Mouse (Mus musculus) gastrocnemius, postnatal 4 days (tissue): ENCODE data around the gene Hsf4. TPM values are rescaled to one million over a fixed set of nuclear protein-coding genes. Genes with fewer than 3 reads are reported as not detected.
A peak's percentile ranks its signal among the peaks of the same experiment; 100 is the strongest.
"Not testable (repeated sequence)": the region's sequence is repeated elsewhere in the genome, so short reads cannot be mapped to it uniquely, and the experiment has no call there.

Experiments used
- DNase-seq, 2 experiments: peaks; one replicate each; pipeline ENCODE4 v3.0.0; 2021 to 2022; ENCODE audit warnings: low spot score in 2 of 2, mixed read lengths in 2 of 2
- long read RNA-seq, 2 experiments: library from polyadenylated mRNA; stranded (forward); transcript quantifications; one replicate each; pipeline ENCODE4 v2.0.0; 2021
- total RNA-seq, 2 experiments: library from RNA; stranded (reverse); gene quantifications; 2 replicates each; pipeline ENCODE4 v1.2.3; 2021

Hsf4 gene
- under 1 TPM; 0.21 to 0.29 TPM for total RNA-seq
- long read RNA-seq, experiment 1, result 0 reads
- long read RNA-seq, experiment 2, result 0 reads

- no peak for DNase-seq
Observed at GRCm38 (mm10) chr8:105269461-105269947, at the start of gene Hsf4. Gene Hsf4, plus strand, starts transcription at chr8:105269801.

- no peak for DNase-seq
Observed at GRCm38 (mm10) chr8:105223850-105224249, 45.8 kb upstream of the Hsf4 start.

GRCm38 (mm10) chr8:105224413-105225271, 45.0 kb upstream of the Hsf4 start, which contains the start of gene D230025D16Rik:
Gene D230025D16Rik, plus strand, starts transcription at chr8:105225145.
- DNase-seq, result peak; percentile 94 to 97

DNA sequence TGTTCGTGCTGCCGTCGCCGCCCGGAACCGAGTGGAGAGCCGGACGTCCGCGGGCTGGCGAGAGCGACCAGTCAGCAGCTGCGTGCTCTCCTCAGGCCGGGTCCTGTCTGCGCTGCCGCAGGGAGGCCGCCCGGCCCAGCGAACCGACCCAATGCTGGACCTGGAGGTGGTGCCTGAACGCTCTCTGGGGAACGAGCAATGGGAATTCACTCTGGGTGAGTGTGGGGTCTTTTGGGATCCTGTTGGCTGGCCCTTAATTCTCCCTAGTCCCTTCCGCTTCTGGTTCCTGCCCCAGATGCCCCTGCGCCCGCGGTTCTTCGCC, 44.4 kb upstream of the Hsf4 start:
- DNase-seq, result no peak

GRCm38 (mm10) chr8:105225917-105226316, 43.7 kb upstream of the Hsf4 start:
- DNase-seq, result no peak

DNA sequence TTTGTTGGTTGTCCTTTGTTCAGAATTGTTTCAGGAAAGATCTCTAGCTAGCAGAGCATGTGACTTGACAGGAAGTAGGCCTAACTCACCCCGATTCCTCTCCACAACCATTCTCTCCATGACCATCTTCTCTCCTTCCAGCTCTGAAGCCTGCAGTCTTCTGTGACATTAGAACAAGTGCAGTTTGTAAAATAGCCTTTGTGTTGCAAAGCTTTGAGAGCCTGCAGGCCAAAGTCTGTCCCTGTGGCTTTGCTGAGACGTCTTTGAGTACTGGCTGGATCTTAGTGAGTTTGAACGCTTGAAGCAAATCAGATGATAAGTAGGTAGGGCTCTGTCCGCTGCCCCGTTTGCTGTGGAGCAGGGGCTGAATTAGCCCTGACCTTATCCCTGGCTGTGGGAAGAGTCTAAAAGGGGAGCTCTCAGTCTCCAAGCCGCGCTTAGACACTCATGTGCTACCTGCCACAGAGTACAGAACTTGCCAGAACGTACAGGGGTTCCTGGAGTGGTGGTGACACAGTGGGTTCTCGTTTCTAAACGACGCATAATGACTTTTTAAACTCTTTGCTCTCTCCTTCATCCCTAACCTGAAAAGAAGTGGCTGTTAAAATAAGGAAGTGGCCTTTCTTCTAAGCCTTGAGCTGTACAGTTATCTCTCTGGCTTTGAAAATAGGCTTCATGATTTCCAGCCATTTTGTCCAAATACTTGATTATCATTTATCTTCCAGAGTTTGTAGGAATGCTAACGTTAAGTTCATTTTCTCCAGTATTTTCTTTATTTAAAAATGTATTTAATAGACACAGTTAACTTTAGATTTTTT, 37.9 kb upstream of the Hsf4 start:
- no peak for DNase-seq

GRCm38 (mm10) chr8:105232321-105232693, 37.3 kb upstream of the Hsf4 start:
- not testable (repeated sequence) for DNase-seq

GRCm38 (mm10) chr8:105233126-105233935, 36.3 kb upstream of the Hsf4 start:
- no peak for DNase-seq

DNA sequence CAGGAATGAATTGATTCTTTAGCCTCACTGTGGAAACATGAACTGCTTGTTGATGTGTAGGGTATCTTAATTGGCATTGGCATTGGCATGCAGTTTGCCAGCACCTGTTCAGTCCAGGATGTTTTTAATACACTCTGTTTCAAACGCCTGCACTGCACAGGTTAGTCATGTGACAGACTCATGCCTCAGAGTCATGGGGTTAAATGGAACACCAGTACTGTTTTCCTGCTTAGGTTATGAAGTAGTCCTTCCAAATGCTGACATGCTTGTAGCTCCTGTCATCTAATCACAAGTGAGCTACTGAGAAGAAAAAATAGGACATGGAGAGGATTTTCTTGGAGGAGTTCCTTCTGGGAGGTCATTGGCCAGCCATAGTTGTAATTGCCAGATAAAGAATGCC, 34.4 kb upstream of the Hsf4 start:
- no peak for DNase-seq

DNA sequence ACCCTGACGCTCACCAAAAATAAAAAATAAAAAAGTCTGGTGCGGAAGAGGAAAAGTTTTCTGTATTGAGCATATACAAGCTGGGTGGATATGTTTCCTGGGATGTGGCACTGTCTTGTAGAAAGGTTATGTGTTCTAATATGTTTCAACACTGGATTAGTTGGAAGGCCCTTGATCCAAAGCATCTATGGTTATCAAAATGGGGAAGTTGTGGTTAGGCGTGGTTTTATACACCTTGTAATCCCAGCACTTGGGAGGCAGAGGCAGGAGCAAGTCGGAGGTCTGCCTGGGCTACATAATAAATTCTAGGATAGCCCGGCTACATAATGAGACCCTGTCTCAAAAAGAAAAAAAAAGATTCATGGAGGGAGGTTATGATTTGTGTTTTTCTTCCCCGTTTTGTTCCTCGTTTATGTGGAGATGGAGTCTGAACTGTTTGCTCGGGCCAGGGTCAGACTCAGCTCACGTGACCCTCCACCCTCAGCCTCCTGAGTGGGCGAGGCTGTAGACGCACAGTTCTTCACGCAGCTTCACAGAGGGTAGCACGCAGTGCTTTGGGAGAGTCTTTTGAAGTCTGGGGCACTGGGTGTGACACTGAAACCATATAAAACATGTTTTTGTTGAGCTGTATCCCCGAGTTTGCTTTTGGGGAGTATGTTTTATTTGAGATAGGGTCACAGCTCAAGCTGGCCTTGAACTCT, 32.0 kb upstream of the Hsf4 start:
- DNase-seq, result no peak

GRCm38 (mm10) chr8:105241016-105241415, 28.6 kb upstream of the Hsf4 start:
- DNase-seq, result no peak

- no peak for DNase-seq
Observed at GRCm38 (mm10) chr8:105251954-105252353, 17.6 kb upstream of the Hsf4 start.

GRCm38 (mm10) chr8:105252680-105253537, 16.7 kb upstream of the Hsf4 start:
- DNase-seq, result no peak

- DNase-seq, result no peak
Observed at GRCm38 (mm10) chr8:105253766-105254151, 15.8 kb upstream of the Hsf4 start.

DNA sequence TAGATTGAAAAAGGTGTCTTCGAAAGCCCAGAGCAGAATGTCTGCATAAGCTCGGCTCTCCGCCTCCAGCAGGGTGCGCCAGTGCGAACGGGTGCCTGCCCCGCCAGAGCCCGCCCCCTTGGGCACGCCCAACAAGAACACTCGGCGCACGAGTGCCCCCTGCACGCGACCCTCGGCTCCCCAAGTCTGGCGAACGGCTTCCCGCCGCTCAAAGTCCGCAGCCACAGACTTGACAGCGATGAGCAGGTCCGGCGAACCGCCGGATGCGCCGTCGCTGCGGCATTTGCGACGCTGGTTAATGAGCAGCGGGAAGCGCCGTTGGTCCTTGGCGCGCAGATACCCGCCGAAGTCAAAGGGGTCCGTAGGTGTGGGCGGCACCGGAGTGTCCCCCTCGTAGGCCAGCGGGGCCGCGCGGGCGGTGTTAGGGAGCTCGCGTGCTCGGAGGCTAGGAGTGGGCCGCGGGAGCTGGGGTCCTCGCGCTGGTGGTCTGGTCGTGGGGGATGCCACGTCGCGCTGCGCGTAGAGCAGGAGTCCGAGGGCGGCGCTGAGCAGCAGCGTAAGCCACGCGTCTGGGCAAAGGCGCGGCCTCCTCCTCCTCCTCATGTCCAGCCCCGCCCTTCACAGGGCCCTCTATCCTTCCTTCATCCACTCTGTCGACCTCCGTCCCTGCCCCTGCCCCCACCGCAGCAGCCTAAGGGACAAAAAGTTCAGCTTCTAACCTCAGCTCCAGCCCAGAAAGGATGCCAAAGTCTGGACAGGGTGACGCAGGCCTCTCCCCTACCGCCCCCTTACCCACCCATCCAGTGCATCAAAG, 15.2 kb upstream of the Hsf4 start:
- peak; percentile 91 to 95 for DNase-seq

DNA sequence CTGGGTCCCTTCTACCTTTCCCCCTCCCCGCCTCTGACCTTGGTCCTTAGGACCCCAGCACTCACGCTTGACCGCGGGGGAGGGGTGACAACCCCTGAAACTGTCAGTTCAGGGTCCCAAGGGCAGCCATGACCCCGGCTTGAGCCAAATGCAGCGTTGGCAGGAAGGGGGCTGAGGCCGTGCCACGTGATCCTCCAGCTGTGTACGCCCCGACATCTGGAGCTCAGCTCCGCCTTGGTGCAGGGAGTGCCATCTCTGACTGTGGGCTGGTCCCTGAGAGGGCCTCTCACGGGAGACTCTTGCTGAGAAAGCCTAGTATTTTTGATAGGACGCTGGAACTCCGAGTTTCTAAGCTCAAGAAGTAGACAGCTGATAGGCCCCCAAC, 14.6 kb upstream of the Hsf4 start, which contains the start of gene B3gnt9:
Gene B3gnt9, minus strand, starts transcription at position 188 of the 385 bp plus-strand sequence.
- peak; percentile 74 to 87 for DNase-seq

DNA sequence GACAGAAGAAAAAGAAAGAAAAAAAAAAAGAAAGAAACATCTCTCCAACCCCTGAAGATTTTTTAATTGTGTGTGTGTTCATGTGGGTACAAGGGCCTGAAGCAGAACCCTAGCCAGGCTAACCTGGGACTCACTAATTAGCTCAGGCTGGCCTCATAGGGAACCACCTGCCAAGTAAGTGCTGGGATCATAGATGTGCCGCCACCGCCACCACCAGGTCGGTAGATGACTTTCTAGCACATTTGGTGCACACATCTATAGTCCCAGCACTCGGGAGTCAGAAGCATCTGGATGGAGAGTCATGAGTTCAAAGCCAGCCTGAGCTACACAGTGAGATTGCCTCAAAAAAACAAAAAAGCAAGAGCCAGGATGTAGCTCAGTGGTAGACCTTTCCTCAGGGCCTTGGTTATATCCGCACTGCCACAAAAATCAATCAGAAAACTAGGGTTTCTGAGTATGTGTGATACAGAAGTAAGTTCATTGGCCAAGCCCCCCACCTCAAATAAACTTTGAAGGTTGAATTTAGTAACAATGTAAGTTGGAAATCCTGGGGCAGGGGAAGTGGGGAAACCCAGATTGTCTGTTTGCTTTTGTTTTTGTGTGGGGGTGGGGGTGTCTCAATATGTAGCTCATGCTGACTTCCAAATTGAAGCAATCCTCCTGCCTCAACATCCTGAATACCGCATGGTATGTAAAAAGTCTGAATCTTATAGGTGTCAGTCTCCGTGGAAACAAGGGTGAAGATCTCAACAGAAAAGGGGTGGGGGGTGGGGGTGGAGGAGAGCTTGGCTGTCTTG, 12.1 kb upstream of the Hsf4 start:
- no peak for DNase-seq
